Mouse (Mus musculus): ENCODE measurements around the gene Ppp1r1b.

- TF ChIP-seq CTCF (conservative IDR thresholded peaks at IDR 0.05 in 1 of 2, IDR thresholded peaks at IDR 0.05 in 1 of 2; ENCODE audit: low read depth in 2 of 2, low read length in 2 of 2) (peak; percentile 43 to 96; a peak in 3 of 4 replicates), POLR2A (IDR thresholded peaks at IDR 0.05; ENCODE audit: low read depth, low read length) (no peak), RAD21 (IDR thresholded peaks at IDR 0.05; ENCODE audit: low read depth, low read length) (peak; percentile 76), UBTF (IDR thresholded peaks at IDR 0.05; ENCODE audit: low read depth, low read length) (no peak)
Measured at GRCm38 (mm10) chr11:98345253-98345652, 3.0 kb upstream of the Ppp1r1b start.

Measured in CH12.LX (cell line).